ENCODE assay signal across 8 mouse cellular contexts in the genomic region with DNA sequence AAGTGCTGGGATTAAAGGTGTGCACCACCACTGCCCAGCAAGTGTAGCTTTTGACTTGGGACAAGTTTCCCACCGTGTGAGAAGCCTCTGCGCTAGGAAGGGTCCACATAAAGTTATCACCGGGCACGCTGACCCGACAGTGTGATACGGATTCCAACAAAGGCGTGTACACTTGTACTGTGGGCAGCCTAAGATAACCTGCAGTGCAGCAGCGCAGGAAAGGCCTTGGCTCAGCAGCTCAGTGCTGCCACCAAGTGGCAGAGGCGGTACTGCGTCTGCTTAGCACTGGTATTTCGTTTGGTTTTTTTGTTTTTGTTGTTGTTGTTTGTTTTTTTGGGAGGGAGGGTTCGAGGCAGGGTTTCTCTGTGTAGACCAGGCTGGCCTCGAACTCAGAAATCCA.
DNase-seq lines count a peak whose midpoint lies in the region; ATAC-seq and TF ChIP-seq lines count a peak whose summit lies in the region.

No protein-coding gene starts in this region.

- DNase-seq in embryo, embryonic 10 days (ENCODE audit: low spot score) = peak; percentile 84
- DNase-seq in heart, adult 8-10 months (ENCODE audit: low spot score) = peak; percentile 46
- DNase-seq in large intestine, adult 2 months (ENCODE audit: low read depth, low spot score) = peak; percentile 21
- DNase-seq in ovary, adult 18-20 months (ENCODE audit: low spot score) = peak; percentile 39
- peak; percentile 49 to 54 for DNase-seq in thymus, postnatal 36 days

- H3K4me3 ChIP-seq in E14TG2a.4 (replicated peaks; ENCODE audit: low read length) = no peak overlapping the region
- no peak overlapping the region for H3K4me3 ChIP-seq in lung, embryonic 16.5 days (ENCODE audit: low read length)

- H3K9me3 ChIP-seq in E14TG2a.4 (ENCODE audit: low read length) = peaks cover 23% of the 10 kb centered on the region
- H3K9me3 ChIP-seq in lung, embryonic 16.5 days (ENCODE audit: control insufficient read depth, low read length) = no peaks in the 10 kb centered on the region

- H3K27ac ChIP-seq in lung, embryonic 16.5 days (ENCODE audit: low read length) = no peak overlapping the region

- ATAC-seq in activated CD4-positive, CD25-positive, alpha-beta regulatory T cell, adult 4 months = peak; percentile 49
- 0 out of 2 replicates have a peak, but pooled peaks have one; percentile 16 for ATAC-seq in lung, embryonic 16.5 days (ENCODE audit: low read depth)

- no peaks in the 10 kb centered on the region for H3K27me3 ChIP-seq in E14TG2a.4 (ENCODE audit: insufficient read depth, low read length)
- H3K27me3 ChIP-seq in lung, embryonic 16.5 days (ENCODE audit: control insufficient read depth, insufficient read depth, low read depth, low read length) = no peaks in the 10 kb centered on the region

- no peak overlapping the region for H3K9ac ChIP-seq in lung, embryonic 16.5 days (ENCODE audit: low read length)

- peaks cover 39% of the 10 kb centered on the region for H3K4me1 ChIP-seq in E14TG2a.4 (replicated peaks; ENCODE audit: low read depth, low read length)
- H3K4me1 ChIP-seq in lung, embryonic 16.5 days (replicated peaks; ENCODE audit: control insufficient read depth, insufficient read depth, low read length) = no peaks in the 10 kb centered on the region

- peak; percentile 96 for TF ChIP-seq CTCF in E14TG2a.4 (conservative IDR thresholded peaks at IDR 0.05; ENCODE audit: low read length)

- WGBS in large intestine, adult 2 months = 9% methylated on average over 13 of the region's 13 CpGs
- WGBS in lung, embryonic 16.5 days = 6% methylated on average over 13 of the region's 13 CpGs

- H3K4me2 ChIP-seq in lung, embryonic 16.5 days (ENCODE audit: low read depth, low read length) = no peak overlapping the region

- H3K36me3 ChIP-seq in E14TG2a.4 (ENCODE audit: insufficient read depth, low read length) = peaks cover 40% of the 10 kb centered on the region
- peaks cover 29% of the 10 kb centered on the region for H3K36me3 ChIP-seq in lung, embryonic 16.5 days (ENCODE audit: control insufficient read depth, insufficient read depth, low read length)

Comparison
In these comparisons a context has a peak if more than half of its experiments do, and no peak if none do; other contexts are left out.
1. DNase-seq: peak in every context shown above with its lines; median percentile 84 in embryo, embryonic 10 days; 52 in thymus, postnatal 36 days; 46 in heart, adult 8-10 months; 39 in ovary, adult 18-20 months; 21 in large intestine, adult 2 months.